Mouse (Mus musculus) lung, adult 2 months (tissue): ENCODE results near the gene Aldh16a1.

ENCODE experiments used
- CTCF ChIP-seq: fragments of 200-500 bp; IDR thresholded peaks from 2 replicates; pipeline ENCODE4 v1.5.1; 2011; ENCODE audit warnings: mild to moderate bottlenecking, low read length, control low read depth; ENCODE audit not compliant: insufficient read depth
- POLR2A ChIP-seq: fragments of 200-500 bp; IDR thresholded peaks from 2 replicates; pipeline ENCODE4 v1.6.1; 2011; ENCODE audit warnings: low read depth, mild to moderate bottlenecking, control low read depth, low read length, borderline replicate concordance; ENCODE audit errors: extremely low read depth

DNA sequence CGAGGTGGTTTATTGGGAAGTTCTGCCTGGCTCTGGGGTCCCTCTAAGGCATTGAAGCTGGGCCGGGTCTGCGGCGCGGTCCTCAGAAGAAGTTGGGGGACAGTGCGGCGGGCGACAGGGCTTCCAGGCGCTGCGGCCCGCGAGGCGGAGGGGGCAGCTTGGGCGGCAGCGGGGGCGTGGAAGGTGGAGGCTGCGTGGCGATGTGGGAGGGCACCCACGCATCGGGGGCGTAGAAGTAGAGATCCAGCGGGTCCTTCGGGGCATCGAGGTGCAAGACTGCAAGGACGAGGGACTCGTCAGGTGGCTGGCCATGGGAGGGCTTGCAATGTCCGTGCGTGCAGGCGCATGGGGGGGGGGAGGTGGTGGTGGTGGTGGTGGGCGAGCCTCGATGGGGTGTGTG is 22.0 kb upstream of the Aldh16a1 start:
- TF ChIP-seq CTCF (no peak), POLR2A (no peak)
